Mouse (Mus musculus) left cerebral cortex, postnatal 25 days (tissue): ENCODE data around the gene Rassf2. TPM values are rescaled to one million over a fixed set of nuclear protein-coding genes. Genes with fewer than 3 reads are reported as not detected.

ENCODE experiments used
- DNase-seq, 2 experiments: peaks; one replicate each; pipeline ENCODE4 v3.0.0; 2022; ENCODE audit warnings: low spot score in 2 of 2, mixed read lengths in 1 of 2
- intact Hi-C: fragments of 180-260 bp; cut with DNase I; formaldehyde crosslinking; loops from one replicate; pipeline ENCODE4 v1.15.1; 2025
- total RNA-seq, 2 experiments: library from RNA; stranded (reverse); gene quantifications; 2 replicates each; pipeline ENCODE4 v1.2.3; 2021

Gene Rassf2
- total RNA-seq, 2 experiments from 2014 or later: 36.1 to 38.7 TPM

DNA sequence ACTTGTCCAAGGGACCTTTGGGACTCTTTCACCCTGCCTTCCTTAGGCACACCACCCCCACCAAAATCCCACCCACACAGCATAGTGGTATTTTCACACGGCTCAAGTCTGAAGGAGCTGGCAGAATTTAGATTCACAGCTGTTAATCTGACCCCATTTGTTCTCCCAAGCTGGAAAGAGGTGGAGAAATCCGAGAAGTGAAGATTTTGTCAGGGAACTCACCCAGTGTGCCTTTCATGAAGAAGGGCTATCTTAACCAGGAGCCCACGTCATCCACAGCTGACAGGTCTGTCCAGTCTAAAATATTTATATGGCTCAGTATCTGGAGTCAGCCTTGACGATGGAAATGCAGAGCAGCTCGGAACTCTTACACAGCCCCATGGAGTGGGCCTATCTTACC, 6.3 kb upstream of the Rassf2 start:
- DNase-seq: no peak
- intact Hi-C loops: no loop called here

DNA sequence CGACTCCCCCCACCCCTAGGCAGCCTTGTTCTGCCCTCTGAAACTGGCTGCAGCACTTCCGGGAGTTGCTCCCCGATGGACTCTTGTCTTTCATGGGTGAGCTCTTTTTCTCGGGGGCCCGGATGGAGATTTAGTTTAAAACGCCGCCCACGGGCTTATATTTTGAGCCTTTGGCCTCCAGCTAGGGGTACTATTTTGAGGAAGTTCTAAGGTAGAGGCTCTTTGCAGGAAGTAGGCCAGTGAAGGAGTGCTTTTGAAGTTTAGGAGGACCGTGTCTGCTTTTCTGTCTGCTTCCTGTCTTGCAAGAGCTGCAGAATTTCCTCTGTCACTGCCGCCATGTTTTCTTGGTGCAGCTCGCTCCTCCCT, 5.4 kb upstream of the Rassf2 start:
- intact Hi-C loops: no loop called here
- DNase-seq: peak in 1 of 2 experiments; percentile 35

DNA sequence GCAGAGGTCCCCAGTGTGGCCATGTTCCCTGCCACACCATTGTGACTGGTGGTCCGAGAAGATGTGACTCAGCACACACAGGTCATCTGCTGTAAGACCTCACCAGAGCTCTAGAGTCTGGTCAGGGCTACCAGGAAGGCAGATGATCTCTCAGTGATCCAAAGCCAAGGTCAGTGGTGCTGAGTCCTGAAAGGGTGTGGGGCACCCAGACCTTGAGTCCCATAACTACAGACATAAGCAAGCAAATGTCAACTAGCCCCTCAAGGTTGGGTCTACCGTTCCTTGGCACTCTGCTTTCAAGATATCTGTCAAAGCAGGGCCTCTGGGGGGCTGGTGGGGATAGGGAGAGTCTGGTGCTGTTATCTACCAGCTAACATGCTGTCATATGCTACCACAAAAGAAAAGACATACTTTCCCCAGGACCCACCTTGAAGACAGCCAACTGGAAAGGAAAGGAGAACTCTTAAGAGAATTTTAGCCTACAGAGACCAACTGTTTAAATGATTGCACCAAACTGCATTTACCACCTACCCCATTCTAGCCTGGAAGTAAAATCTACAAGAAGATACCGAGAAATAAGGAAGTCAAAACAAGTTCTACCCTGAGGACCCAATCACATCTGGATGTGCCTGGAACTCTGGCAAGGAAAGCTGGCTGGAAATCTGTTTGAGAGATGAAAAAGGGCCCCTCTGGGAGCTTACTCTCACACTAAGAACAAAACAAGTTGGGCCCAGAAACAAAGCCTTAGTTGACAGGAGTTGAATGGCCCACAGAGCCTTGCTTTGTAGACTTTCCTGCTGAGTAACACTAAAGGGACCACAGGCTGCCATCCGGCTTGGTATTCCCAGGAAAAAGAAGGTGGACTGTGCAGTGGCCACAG, 4.8 kb upstream of the Rassf2 start:
- no peak for DNase-seq
- intact Hi-C loops: no loop called here

DNA sequence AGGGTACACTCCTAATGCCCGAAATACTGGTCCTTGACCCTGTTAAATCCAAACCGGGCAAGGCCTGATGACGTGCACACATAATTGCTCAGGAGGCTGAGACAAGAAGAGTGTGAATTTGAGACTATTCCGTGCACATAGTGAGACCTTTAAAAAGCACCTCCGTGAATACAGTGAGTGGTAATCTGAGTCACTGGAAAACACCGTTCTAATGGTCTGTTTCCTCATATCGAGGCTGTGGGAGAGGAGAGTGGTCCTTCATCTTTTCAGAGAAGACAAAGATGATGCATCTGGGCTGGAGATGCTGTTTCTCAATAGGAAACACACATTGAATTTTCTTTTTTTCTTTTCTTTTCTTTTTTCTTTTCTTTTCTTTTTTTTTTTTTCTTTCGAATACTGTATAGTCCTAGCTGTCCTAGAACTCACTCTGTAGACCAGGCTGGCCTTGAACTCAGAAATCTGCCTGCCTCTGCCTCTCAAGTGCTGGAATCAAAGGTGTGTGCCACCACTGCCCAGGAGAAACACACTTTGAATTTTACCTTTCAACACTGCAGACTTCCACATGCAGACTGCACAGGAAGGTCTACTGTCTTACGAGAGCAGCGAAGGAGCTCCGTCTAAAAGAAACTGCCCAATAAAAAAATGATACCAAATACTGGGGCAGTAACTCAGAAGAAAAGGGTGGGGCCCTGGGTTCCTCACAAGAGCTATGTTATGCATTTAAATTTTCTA, 1.5 kb upstream of the Rassf2 start:
- intact Hi-C loops: no loop called here
- no peak for DNase-seq

DNA sequence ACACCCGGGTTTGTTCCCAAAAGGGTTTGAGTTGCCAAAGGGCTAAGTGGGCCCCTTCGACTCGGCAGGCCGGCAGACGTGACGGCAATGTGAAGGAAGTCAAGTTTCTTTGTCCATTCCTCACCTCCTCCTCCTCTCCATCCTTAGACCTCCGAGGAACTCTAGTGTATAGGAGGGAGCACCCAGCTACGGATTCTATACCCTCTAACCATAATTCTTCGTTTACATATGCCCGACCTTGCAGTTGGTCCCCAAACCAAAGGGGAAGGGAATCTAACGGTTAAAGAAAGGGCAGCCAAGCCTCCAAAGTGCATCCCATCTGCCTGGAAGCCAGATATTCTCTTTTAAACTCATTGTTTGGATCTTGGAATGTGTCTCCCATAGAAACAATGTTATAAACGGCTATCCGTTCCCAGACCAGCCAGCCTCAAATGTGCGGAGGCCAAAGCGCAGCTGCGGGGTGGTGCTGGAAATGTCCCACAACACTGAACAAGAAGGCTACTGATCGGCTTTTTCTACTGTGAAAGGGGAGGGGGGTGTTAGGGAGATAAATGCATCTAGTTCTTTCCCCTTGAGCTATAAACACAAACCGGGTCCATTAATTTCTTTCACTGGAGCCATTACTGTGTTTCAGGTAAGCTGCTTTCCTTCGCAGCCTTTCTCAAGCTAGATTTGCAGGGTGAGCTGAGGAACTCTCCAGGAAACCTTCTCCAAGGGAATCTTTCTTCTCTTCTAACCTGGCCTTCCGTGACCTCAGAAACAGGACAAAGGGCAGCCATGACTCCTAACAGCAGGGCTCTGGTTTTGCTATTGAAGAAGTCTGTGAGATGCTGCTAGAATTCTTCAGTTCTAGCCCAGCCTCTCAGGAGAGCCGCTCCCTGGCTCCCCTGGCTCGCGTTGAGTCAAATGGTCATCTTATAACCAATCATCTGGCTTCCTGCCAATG, 633 bp upstream of the Rassf2 start:
- DNase-seq: peak in 1 of 2 experiments; percentile 40
- intact Hi-C loops: no loop called here

DNA sequence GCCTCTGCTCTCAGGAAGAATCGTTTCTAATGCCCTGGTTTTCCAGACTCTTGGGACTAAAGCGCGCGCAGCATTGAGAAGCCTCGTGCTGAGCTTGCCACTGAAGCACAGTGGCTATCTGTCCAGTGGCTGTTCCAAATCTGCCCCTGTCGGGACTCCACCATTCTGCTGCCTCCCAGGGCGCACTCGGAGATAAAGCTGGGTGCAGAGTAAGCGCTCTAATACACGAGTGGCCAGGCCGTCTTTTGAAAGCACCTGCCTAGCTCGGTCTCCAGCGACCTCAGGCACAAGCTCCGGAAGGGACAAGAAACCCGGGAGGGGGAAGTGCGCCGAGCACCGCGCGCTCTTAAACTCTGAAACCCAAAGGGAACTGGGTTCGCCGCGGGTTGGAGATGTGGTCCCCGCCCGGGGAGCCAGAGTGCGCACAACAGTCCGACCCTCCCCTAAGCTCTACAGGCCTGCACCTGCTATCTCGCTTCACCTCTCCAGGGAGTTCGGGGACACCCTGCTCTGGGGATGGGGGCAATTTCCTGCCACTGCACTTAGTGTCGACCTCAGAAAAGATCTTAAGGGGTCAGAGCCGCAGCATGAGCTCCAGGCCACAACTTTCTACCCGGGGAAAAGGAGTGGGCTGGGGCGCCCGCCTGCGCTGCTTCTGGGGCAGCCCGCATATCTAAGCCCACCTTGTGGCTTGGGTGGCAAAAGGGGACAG, 1.0 kb downstream of the Rassf2 start:
- peak; percentile 13 to 32 for DNase-seq
- intact Hi-C loops: loop anchor here (5.0 kb wide), 1 partner anchor 42 kb away; no protein-coding TSS in a partner anchor

DNA sequence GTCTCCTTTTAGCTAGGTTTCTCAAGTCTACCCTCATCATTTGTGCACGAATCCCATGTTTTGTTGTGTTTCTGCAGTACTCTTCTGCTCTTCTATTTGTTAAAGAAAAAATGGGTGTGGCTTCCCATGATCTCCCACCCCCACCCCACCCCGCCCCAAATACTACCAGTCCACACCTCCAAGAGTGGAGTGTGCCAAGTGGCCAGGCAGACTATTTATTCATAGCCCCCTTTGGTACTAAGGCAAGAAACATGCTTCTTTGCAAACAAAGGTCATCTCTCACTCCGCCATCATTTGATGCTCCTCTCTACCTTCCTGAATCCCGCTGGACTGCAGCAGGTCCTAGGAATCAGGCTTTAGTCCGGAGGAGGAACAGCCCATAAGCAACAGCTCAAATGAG, 2.0 kb downstream of the Rassf2 start:
- DNase-seq: no peak
- intact Hi-C loops: loop anchor here (5.0 kb wide), 1 partner anchor 41 kb away; no protein-coding TSS in a partner anchor

DNA sequence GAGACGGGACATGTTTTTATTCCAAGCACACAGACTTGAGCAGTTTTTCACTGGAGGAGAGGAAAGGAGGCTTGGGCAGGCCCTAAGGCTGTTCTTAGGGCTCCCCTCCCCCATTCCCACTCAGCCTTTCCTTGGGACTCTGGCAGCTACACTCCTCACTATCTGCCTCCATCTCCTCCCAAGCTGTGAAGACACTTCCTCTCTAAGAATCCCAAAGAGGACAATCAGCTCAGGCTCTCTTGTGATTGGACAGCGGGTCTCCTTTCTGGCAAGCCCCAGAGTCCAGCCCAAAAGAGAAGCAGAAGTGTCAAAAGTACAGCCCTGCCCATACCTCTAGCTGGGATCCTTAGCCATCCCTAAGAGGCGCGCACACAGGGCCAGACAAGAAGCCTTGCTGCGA, 2.7 kb downstream of the Rassf2 start:
- peak in 1 of 2 experiments; percentile 37 for DNase-seq
- intact Hi-C loops: loop anchor here (5.0 kb wide), 1 partner anchor 40 kb away; no protein-coding TSS in a partner anchor

DNA sequence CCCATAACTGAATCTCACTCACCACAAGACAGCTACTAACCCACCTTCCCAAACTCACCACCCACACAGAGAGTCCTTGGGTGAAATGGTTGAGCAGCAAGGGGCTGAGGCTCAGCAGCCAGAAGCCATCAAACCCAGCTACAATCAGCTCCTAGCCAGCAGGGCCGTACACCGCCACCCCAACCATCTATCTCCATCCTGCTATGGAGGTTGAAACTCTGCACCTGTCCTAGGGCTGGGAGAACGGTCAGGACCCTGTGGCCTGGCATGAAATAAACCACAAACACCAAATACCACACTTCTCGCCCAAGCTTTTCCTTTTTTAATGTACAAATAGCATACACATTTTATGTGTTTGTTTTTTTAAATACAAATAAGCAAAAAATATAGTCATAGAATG, 6.0 kb downstream of the Rassf2 start:
- no peak for DNase-seq
- intact Hi-C loops: no loop called here

DNA sequence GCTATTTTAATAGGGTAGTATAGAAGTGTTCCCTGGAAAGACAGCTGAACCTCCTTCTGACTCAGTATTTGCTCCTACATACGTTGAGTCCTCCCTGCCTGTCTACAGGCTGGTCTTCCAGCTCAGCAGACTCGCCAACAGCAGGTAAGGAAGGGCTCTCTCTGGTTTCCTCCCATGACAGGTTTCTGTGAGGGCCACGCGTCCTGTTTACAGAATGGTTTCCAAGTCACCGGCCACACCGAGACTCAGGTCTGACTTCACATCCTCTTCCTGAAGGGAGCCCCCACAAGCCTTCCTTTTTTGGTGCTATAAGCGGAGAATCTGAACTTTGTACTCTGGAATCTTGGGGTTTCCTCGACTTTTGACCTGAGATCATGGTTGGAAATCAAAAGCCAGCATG, 7.4 kb downstream of the Rassf2 start:
- DNase-seq: no peak
- intact Hi-C loops: no loop called here

DNA sequence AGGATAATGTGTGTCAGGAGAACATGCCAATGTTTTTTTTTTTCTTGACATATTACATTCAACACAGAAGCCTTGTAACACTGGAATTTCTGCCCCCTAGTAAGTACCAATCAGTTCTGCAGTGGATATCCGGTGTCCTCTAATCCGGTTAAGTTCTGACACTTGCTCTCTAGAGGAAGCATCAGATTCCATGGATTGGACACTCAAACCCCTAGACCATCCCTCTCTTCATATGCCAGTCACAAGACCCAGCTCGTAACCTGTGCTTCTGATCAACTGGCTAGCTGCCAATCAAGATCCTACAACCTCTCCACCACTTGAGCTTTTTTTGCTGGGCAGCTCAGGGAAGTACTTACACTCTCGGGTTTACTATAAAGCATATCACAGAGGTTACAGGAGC, 8.4 kb downstream of the Rassf2 start:
- intact Hi-C loops: no loop called here
- DNase-seq: no peak

DNA sequence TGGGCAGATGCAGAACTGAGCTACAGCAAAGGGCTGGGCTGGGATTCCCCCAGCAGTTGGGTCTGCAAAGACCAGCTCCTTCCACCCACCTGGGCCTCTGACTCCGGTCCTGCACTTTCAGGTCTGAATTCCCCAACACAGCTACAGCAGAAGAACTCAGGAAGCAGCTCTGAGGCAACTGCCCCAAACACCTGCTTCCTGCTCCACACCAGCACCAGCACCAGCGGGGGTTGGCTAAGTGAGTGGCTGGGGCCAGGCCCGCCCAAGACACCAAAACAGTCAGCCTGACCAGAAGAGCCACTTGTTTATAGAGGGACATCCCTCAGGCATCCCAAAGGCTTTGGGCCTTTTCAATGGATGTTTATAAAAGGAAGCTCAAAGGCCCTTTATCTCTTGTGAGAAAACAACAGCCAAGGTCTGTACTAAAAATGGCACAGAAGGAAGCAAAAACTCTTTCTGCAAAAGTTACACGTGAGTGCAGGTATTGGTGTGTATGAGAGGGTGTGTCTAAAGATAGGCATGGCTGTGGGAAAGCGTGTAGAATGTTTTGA, 9.0 kb downstream of the Rassf2 start:
- DNase-seq: no peak
- intact Hi-C loops: no loop called here

DNA sequence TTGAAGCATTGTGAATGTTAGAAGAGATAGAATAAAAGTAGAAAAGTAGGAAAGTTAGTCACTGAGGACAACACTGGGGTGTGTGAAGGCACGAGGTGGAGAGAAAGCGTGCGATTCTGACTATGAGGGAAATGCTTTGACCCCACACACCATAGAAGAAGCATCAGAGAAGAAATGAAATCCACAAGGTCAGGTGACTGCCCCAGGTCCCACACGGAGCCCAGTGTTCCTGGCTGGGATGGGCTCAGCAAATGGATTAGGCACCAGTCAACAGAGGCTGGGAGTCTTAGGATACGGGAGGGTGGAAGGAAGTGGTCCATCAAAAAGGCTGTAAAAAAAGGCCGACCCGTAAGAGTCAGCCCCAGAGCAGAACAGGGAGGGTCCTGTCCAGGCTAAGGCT, 9.6 kb downstream of the Rassf2 start:
- intact Hi-C loops: no loop called here
- DNase-seq: no peak

DNA sequence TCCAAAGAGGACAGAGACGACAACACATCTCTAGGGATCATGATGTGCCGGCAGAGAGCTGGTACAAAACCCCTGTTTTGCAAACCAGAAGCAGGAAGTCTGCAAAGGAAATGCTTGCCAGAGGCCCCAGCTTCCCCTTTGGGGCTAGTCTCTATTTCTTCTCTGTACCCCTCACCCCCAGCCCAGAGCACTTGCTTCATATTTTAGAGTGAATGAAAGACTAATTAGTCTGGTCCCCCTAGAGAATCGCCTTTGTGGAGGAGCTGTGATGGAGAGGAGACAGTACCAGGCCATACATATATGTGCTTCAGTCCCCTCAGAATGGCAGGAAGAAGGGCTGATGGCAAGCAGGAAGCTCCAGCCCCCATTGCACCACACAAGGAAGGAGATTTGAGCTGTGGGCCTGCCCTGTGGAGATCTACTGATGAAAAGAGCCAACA, 10.7 kb downstream of the Rassf2 start:
- peak in 1 of 2 experiments; percentile 23 for DNase-seq
- intact Hi-C loops: no loop called here

DNA sequence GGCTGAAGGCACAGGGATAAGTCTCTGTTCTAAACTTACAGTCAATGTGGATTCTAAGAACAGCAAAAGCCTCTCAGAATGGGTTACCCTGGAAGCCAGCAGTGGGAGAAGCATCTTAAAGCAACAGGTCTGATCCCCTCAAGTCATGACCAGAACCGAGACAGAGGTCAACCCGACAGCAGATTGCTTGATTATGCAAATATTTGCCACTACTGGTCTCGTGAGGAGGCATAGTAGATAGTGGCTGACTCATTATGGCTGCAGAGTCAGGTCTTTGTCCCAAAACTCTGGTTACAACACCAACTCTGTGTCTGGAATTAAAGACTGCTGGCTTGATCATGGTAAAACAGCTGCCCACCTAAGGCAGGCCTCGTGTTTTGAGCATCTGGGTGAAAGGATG, 11.9 kb downstream of the Rassf2 start:
- intact Hi-C loops: no loop called here
- DNase-seq: no peak

DNA sequence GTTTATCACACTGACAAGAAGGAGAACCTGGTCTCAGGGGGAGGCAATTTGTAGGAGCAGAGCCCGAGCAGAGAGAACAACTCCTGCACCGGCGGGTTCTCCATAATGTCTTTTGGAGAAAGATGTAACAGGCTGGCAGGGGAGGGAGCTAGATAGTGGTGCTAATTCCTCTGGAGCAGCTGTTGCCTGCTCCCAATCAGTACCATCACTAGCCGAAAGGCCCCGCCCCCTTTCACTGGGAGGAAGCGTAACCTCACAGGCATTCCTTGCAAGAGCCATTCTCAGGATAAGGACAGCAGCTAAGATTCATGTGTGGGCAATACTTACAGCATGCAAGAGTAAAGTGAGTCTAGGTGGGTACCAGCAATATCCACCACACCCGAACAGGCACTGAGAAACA, 12.4 kb downstream of the Rassf2 start:
- DNase-seq: no peak
- intact Hi-C loops: no loop called here

DNA sequence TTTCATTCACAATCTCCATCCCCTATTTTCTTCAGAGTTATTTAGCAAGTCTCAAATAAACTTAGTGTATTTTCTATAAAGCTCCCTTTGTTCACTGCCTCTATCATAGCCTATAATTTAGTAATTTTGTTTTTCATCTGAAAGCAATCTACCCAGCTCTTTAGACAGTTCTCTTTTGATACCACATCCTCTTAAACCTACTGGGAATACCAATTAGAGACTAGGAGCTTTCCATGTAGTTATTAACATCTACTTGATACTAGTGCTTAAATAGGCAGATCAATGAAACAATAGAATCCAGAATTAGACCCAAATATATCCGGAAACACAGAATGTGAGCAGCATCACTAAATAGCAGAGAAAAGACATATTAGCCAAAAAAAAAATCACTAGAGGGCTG, 14.0 kb downstream of the Rassf2 start:
- intact Hi-C loops: no loop called here
- no peak for DNase-seq

DNA sequence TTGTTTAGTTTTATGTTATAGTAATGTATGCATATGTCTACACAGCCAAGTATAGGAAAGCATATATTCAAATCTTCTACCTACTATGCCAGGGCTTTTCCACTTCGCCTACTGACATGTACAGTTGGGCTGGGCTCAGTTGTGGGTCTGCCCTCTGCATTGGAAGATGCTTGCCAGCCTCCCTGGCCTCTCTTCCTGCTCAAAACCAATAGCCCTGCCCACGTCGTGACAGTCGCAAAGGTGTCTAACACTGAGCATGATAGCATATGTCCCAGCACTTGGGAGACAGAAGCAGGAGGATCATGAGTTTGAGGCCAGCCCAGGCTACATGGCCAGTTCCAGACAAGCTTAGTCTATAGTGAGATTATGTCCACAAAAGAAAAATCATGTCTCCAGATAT, 16.9 kb downstream of the Rassf2 start:
- DNase-seq: no peak
- intact Hi-C loops: no loop called here

DNA sequence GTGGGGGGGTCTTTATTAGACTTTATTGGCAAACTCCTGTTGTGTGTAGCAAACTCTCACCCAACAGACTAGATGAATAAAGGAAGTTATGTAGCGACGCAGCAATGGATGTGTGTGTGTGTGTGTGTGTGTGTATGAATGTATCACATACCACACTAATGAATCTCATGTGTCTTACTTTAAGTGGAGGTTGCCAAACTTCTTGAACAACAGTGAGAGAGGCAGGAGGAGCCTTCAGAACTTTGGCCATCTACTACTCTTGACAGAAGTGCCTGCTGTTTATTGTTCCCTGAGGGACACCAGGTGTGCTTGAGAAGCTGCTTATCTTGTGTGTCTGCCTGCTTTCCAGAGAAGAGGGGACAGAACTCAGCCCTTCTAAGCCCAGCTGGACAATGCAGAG, 19.3 kb downstream of the Rassf2 start:
- intact Hi-C loops: no loop called here

More for the DNA sequence above, 19.3 kb downstream of the Rassf2 start:
- no peak for DNase-seq
